Mouse (Mus musculus) neural tube, embryonic 14.5 days (tissue): ENCODE results near the gene Cntn3. TPM values are rescaled to one million over a fixed set of nuclear protein-coding genes. Genes with fewer than 3 reads are reported as not detected.

Experiments used
- ATAC-seq: fragments of 200-750 bp; cut with Nextera tagmentation; 2 replicates; pipeline ENCODE4 v1.8.0; 2017; ENCODE audit warnings: low read depth, mild to moderate bottlenecking, moderate TSS enrichment, moderate library complexity
- H3K27ac ChIP-seq: fragments of 300-500 bp; sonication (generic); 2 replicates; pipeline ENCODE4 v1.5.1; 2014; ENCODE audit warnings: low read depth, mild to moderate bottlenecking, control low read depth, low read length, moderate library complexity, mixed read lengths
- H3K27me3 ChIP-seq: fragments of 300-500 bp; sonication (generic); 2 replicates; pipeline ENCODE4 v1.6.1; 2014; ENCODE audit warnings: low read length; ENCODE audit not compliant: control insufficient read depth, insufficient read depth
- H3K36me3 ChIP-seq: fragments of 300-500 bp; sonication (generic); 2 replicates; pipeline ENCODE4 v1.6.1; 2014; ENCODE audit warnings: low read length, mixed read lengths; ENCODE audit not compliant: control insufficient read depth, insufficient read depth
- H3K4me1 ChIP-seq: fragments of 300-500 bp; sonication (generic); 2 replicates; pipeline ENCODE4 v1.6.1; 2014; ENCODE audit warnings: low read length; ENCODE audit not compliant: control insufficient read depth, insufficient read depth
- H3K4me2 ChIP-seq: fragments of 300-500 bp; sonication (generic); 2 replicates; pipeline ENCODE4 v1.6.1; 2014; ENCODE audit warnings: mild to moderate bottlenecking, low read depth, low read length, control low read depth
- H3K4me3 ChIP-seq: fragments of 300-500 bp; sonication (generic); 2 replicates; pipeline ENCODE4 v1.5.1; 2014; ENCODE audit warnings: low read depth, low read length, control low read depth, mixed read lengths
- H3K9ac ChIP-seq: fragments of 300-500 bp; sonication (generic); replicated peaks from 2 replicates; pipeline ENCODE4 v1.6.1; 2014; ENCODE audit warnings: low read depth, mild to moderate bottlenecking, control low read depth, low read length, mixed read lengths
- H3K9me3 ChIP-seq: fragments of 300-500 bp; sonication (generic); 2 replicates; pipeline ENCODE4 v1.6.1; 2016; ENCODE audit warnings: low read length; ENCODE audit not compliant: control insufficient read depth
- WGBS: fragments of 180-500 bp; shearing (Covaris S2); extraction: QIAGEN DNeasy Blood & Tissue Kit; methylation state at CpG from one replicate; pipeline ENCODE4 v1.1.7; 2014; 5-methylcytosine and 5-hydroxymethylcytosine counted together
- polyA plus RNA-seq: library from polyadenylated mRNA; unstranded; fragments of >200 nt; fragmentation: Nextera tagmentation; extraction: Ambion mirVana; gene quantifications from 2 replicates; pipeline ENCODE4 v1.2.1, GENCODE M21; 2014

Gene Cntn3
- polyA plus RNA-seq, 1 experiment from 2014 or later, result 5.9 TPM

DNA sequence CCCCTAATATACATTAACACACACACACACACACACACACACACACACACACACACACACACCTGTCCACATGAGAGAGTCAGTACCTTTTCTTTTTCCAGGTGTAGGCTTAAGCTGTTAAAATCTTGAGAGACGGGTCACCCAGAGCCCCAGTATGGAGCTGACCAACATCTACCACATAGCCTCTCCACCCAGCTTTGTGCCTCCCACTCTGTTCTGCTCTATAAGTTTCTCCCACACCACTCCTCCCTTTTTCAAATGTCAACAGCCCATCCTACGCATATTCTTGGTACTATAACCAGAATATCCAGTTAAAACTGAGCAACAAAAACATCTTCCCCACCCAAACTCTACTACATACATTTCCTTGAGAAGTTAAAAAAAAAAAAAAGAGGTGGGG lies 49.9 kb downstream of the Cntn3 start:
- 79% methylated on average over 2 of the region's 2 CpGs for WGBS
- Histone ChIP-seq H3K9me3 (no peaks in the 10 kb centered on the region), H3K27ac (no peak overlapping the region), H3K4me3 (no peak overlapping the region), H3K4me2 (no peak overlapping the region), H3K27me3 (no peaks in the 10 kb centered on the region), H3K4me1 (no peaks in the 10 kb centered on the region), H3K9ac (no peak overlapping the region), H3K36me3 (no peaks in the 10 kb centered on the region)
- ATAC-seq, result no peak

DNA sequence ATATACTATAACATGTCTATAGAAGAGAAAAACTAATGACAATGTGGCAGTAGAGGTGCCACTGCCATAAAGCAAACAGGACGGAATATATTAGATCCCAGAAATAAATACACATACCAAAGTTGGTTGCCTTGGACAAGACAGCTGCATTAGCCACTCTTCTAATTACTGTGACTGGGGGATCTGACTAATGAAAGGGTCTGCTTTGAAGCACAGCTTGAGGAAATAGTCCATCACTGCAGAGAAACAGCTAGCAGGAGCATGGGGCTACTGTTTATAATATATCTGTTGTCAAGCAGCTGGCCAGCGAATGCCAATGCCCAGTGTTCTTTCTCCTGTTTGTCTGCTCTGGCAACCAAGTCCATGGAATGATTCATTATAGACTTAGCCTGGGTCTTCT lies 51.9 kb downstream of the Cntn3 start:
- peak; percentile 34; the same call in 1 of the 2 replicates for ATAC-seq
- WGBS, result 31% methylated on average over 2 of the region's 2 CpGs

DNA sequence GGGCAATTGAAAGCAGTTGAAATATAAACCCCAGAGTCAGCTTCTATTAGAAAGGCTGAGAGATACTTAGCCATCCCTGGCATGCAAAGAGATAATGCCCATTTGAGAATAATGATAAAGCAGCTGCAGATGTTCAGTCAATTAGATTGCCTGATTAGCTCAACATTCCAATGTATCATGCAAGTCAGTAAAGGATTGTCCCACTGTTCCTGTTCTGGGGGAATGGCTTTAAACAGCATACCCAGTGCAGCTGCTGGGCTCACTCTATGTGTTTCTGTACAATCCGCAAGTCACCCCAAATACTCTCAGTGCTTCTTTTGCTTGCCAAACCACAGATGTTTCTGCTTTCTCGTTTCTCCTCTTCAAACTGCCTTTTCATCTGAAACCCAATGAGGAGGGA lies 57.7 kb downstream of the Cntn3 start:
- Histone ChIP-seq H3K4me2 (no peak overlapping the region), H3K4me3 (no peak overlapping the region), H3K27me3 (no peaks in the 10 kb centered on the region), H3K27ac (no peak overlapping the region), H3K9ac (no peak overlapping the region), H3K4me1 (no peaks in the 10 kb centered on the region), H3K9me3 (no peaks in the 10 kb centered on the region), H3K36me3 (no peaks in the 10 kb centered on the region)
- 63% methylated on average over 2 of the region's 2 CpGs for WGBS
- ATAC-seq, result peak; percentile 71; the same call in 1 of the 2 replicates

More for the DNA sequence above, 51.9 kb downstream of the Cntn3 start:
- Histone ChIP-seq H3K27ac (no peak overlapping the region), H3K27me3 (no peaks in the 10 kb centered on the region), H3K9ac (no peak overlapping the region), H3K4me1 (no peaks in the 10 kb centered on the region), H3K4me2 (no peak overlapping the region), H3K4me3 (no peak overlapping the region), H3K36me3 (no peaks in the 10 kb centered on the region), H3K9me3 (no peaks in the 10 kb centered on the region)

DNA sequence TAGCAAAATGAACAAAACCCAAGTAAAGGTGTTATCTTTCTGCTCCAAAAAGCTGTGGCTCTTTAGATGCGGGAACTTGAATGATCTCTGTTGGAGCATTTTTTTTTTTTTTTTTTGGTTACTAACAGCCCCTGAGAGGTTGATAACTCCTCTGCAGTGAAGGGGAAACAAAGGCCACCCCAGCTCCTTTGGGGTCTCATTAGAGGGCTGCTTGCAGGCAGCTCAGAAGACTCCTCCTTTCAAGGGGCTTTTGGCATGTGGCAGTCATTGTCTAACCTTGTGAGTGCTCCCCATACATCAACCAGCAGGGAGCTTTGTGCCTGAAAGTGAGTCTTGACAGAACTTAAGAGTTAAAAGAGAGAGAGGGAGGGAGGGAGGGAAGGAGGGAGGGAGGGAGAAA lies 60.8 kb downstream of the Cntn3 start:
- Histone ChIP-seq H3K27ac (no peak overlapping the region), H3K9ac (no peak overlapping the region), H3K4me2 (no peak overlapping the region), H3K9me3 (no peaks in the 10 kb centered on the region), H3K4me1 (no peaks in the 10 kb centered on the region), H3K27me3 (no peaks in the 10 kb centered on the region), H3K36me3 (no peaks in the 10 kb centered on the region), H3K4me3 (no peak overlapping the region)
- 14% methylated on average over 1 of the region's 1 CpGs for WGBS
- ATAC-seq, result no peak

DNA sequence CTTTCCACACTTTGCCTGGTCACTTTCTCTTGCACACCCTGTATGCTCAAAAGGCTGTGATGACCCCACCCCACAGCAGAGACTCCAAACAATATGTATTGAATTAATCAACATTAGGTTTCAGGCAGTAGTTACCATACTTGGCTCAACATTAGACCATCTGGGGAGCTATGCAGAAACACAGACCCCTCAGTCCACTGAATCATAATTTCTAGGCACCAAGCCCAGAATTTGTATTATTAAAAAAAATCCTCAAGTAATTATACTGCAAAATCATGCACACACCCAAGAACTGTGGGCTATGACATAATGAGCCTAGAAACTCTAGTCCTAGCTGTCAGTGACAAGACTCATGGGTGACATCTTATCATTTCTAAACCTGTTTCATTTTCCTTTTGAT lies 87.4 kb downstream of the Cntn3 start:
- no peaks in the 10 kb centered on the region for H3K27me3 ChIP-seq

DNA sequence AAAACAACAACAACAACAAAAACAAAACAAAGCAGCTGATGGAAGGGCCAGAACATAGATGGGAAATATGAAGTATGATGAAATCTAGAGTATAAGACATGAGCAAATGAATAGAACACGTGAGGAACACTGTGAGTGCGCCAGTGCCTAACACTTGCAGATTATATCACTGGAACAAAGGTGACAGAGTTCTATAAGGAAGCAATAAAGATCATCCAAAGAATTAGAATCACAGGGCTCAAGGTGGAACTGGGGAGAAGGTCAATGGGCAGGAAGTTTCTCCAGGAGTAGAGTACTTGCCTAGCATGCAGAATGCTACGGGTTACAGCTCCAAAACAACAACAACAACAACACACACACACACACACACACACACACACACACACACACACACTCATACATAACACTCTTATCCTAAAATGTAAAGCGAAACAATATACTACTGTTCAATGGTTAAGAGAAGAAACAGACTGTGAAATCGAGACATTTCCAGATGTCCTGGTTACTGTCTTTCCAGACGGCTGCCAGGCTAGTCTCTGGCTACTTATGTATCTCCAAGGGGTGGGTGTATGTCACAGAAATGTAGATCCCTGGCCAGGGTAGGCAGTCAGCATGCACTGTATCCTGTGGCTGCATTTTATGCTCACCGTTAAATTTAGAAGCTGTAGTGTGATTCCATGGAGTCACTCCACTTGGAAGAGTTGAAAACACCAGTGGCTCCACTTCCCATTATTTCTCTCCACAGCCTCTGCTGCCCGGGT lies 94.4 kb downstream of the Cntn3 start:
- H3K4me2 ChIP-seq, result no peak overlapping the region
- H3K4me3 ChIP-seq, result no peak overlapping the region
- no peaks in the 10 kb centered on the region for H3K9me3 ChIP-seq
- no peaks in the 10 kb centered on the region for H3K27me3 ChIP-seq
- H3K4me1 ChIP-seq, result no peaks in the 10 kb centered on the region
- ATAC-seq, result no peak
- 80% methylated on average over 8 of the region's 8 CpGs for WGBS
- no peak overlapping the region for H3K9ac ChIP-seq
- no peaks in the 10 kb centered on the region for H3K36me3 ChIP-seq
- H3K27ac ChIP-seq, result no peak overlapping the region

More for the DNA sequence above, 87.4 kb downstream of the Cntn3 start:
- no peak overlapping the region for H3K4me2 ChIP-seq
- no peaks in the 10 kb centered on the region for H3K9me3 ChIP-seq
- ATAC-seq, result no peak
- no peak overlapping the region for H3K27ac ChIP-seq
- no peak overlapping the region for H3K9ac ChIP-seq
- no peaks in the 10 kb centered on the region for H3K36me3 ChIP-seq
- H3K4me1 ChIP-seq, result no peaks in the 10 kb centered on the region
- H3K4me3 ChIP-seq, result no peak overlapping the region

DNA sequence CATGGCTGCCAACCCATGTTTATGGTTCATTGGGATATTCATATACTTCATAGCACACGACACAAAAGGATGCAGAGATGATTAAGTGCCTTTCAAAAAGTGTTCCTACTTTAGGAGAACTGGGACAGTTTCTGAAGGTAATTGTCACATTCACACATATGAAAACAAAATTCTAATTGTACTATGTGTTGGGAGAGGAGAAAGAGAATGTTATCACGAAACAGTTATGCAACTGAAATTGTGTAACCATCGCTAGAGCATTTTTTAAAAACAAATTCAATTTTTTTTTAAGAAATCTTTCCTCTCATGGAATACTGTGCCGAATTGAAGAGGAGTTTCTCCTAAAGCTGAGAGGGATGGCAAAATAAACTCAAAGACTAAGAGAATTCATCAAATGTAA lies 134.5 kb downstream of the Cntn3 start:
- Histone ChIP-seq H3K4me2 (no peak overlapping the region), H3K9me3 (no peaks in the 10 kb centered on the region), H3K36me3 (no peaks in the 10 kb centered on the region), H3K27ac (no peak overlapping the region), H3K27me3 (no peaks in the 10 kb centered on the region), H3K9ac (no peak overlapping the region), H3K4me3 (no peak overlapping the region), H3K4me1 (no peaks in the 10 kb centered on the region)
- 85% methylated on average over 4 of the region's 4 CpGs for WGBS
- ATAC-seq, result no peak

DNA sequence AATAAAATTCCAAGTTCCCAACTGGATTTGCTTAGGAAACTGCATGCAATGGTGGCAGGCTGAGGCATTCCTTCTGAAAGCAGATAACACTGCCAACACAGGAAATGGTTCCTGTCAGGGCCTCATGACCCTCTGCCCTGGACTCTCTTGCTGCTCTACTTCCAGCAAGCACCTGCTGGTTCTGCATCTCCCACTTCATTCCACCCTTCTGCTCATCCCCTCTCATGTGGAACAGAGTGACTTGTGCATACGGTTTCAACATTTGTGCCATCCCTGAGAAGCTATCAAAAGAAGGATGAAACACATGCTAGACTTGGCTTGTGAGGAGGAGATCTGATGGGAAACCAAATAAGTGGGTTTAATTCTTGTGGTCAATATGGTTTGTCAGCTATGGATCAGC lies 145.4 kb downstream of the Cntn3 start:
- no peaks in the 10 kb centered on the region for H3K27me3 ChIP-seq
- no peak overlapping the region for H3K4me3 ChIP-seq
- no peak overlapping the region for H3K4me2 ChIP-seq
- WGBS, result 87% methylated on average over 1 of the region's 1 CpGs
- H3K9me3 ChIP-seq, result no peaks in the 10 kb centered on the region
- no peaks in the 10 kb centered on the region for H3K36me3 ChIP-seq
- H3K4me1 ChIP-seq, result no peaks in the 10 kb centered on the region
- H3K27ac ChIP-seq, result no peak overlapping the region
- no peak for ATAC-seq
- no peak overlapping the region for H3K9ac ChIP-seq

DNA sequence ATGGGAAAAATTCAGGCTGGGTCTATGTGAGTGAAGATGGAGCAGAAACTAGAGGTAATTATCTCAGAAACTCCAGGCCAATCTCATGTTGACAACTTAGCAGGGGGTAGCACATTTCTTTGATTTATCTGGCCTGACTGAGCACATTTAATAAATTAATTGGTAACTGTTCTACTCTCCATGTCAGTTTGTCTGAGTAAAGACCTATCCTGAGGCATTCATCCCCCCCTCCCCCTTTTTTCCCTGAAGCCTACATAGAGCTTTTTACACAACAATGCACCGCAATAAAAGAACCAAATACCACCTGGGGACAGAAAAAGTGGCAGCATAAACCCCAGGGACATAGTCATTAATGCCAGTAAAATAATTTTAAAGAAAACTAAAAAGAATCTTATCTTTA lies 151.1 kb downstream of the Cntn3 start:
- Histone ChIP-seq H3K27ac (no peak overlapping the region), H3K4me1 (no peaks in the 10 kb centered on the region), H3K9me3 (no peaks in the 10 kb centered on the region), H3K4me2 (no peak overlapping the region), H3K4me3 (no peak overlapping the region), H3K9ac (no peak overlapping the region), H3K27me3 (no peaks in the 10 kb centered on the region), H3K36me3 (no peaks in the 10 kb centered on the region)
- no peak for ATAC-seq
- WGBS, result 18% methylated on average over 1 of the region's 1 CpGs
